Mouse (Mus musculus): Measurements from ENCODE around the gene Clic3.

- TF ChIP-seq CTCF (IDR thresholded peaks at IDR 0.05; ENCODE audit: low read depth, low read length) (peak; percentile 80), POLR2A (IDR thresholded peaks at IDR 0.05; ENCODE audit: insufficient read depth, low read length) (no peak), EP300 (IDR thresholded peaks at IDR 0.05; ENCODE audit: insufficient read depth, low read depth, low read length) (no peak)
Measured at GRCm38 (mm10) chr2:25428442-25429236, 28.0 kb upstream of the Clic3 start, which contains the start of gene Abca2.
